Mouse (Mus musculus) testis, postnatal 10 days (tissue): ENCODE measurements at regions not wholly inside any gene's neighbourhood (a gene's known extent, or its start where the extent isn't known, plus 50 kb on each side); places are given as distances from the start of the nearest gene placed in this dataset.

Source experiments
- DNase-seq: peaks from one replicate; pipeline ENCODE4 v3.0.0; 2021; ENCODE audit warnings: low spot score

GRCm38 (mm10) chr5:24237201-24237600 lies 72.4 kb downstream of the Nupl2 start:
- DNase-seq = no peak

- DNase-seq = no peak
Measured at GRCm38 (mm10) chr5:24239006-24239405, 74.2 kb downstream of the Nupl2 start.

GRCm38 (mm10) chr5:24244211-24244610 lies 79.4 kb downstream of the Nupl2 start:
- DNase-seq = no peak

GRCm38 (mm10) chr5:24255421-24255820 lies 90.7 kb downstream of the Nupl2 start:
- no peak for DNase-seq

GRCm38 (mm10) chr5:24261098-24261497 lies 90.3 kb downstream of the Kcnh2 start:
- DNase-seq = peak; percentile 76

GRCm38 (mm10) chr5:24262146-24262545 lies 89.3 kb downstream of the Kcnh2 start:
- DNase-seq = peak; percentile 54

GRCm38 (mm10) chr5:24264151-24264550 lies 87.3 kb downstream of the Kcnh2 start:
- no peak for DNase-seq

GRCm38 (mm10) chr5:24265431-24265830 lies 86.0 kb downstream of the Kcnh2 start:
- DNase-seq = no peak

- DNase-seq = peak; percentile 87
Measured at GRCm38 (mm10) chr5:24266344-24267295, 84.8 kb downstream of the Kcnh2 start.
